Mouse (Mus musculus) brain, embryonic 14.5 days (tissue): Measurements from ENCODE around the gene 2010003K11Rik. TPM values are rescaled to one million over a fixed set of nuclear protein-coding genes. Genes with fewer than 3 reads are reported as not detected.
A peak's percentile ranks its signal among the peaks of the same experiment; 100 is the strongest.

Source experiments
- DNase-seq: peaks from one replicate; pipeline ENCODE4 v3.0.0-alpha.2; 2011; ENCODE audit warnings: low read depth
- CTCF ChIP-seq: fragments of 200-500 bp; IDR thresholded peaks from 2 replicates; pipeline ENCODE4 v1.5.1; 2012; ENCODE audit warnings: inconsistent platforms, mild to moderate bottlenecking, moderate library complexity, borderline replicate concordance; ENCODE audit not compliant: insufficient read depth, insufficient read length; ENCODE audit errors: extremely low read depth
- POLR2A ChIP-seq: fragments of 200-500 bp; IDR thresholded peaks from 2 replicates; pipeline ENCODE4 v1.6.1; 2012; ENCODE audit warnings: mild to moderate bottlenecking, inconsistent platforms, borderline replicate concordance; ENCODE audit not compliant: poor library complexity, insufficient read depth, insufficient read length, severe bottlenecking; ENCODE audit errors: extremely low read depth
- polyA plus RNA-seq: library from polyadenylated mRNA; depleted of rRNA; stranded (reverse); fragments of >200 nt; gene quantifications from 2 replicates; pipeline ENCODE4 v1.2.3, GENCODE M21; 2012; rRNA removed

Gene 2010003K11Rik
- polyA plus RNA-seq, 1 experiment: not detected

- DNase-seq: peak; percentile 57
- TF ChIP-seq CTCF (no peak), POLR2A (no peak)
These were observed 45.9 kb downstream of the 2010003K11Rik start for GRCm38 (mm10) chr19:4452525-4452924.

GRCm38 (mm10) chr19:4451965-4452364 is 46.4 kb downstream of the 2010003K11Rik start:
- no peak for DNase-seq
- no peak for TF ChIP-seq CTCF
- no peak for TF ChIP-seq POLR2A

GRCm38 (mm10) chr19:4451098-4451497 is 47.3 kb downstream of the 2010003K11Rik start:
- TF ChIP-seq POLR2A (no peak), CTCF (no peak)

GRCm38 (mm10) chr19:4450666-4451065 is 47.7 kb downstream of the 2010003K11Rik start:
- TF ChIP-seq CTCF (no peak), POLR2A (no peak)

More at GRCm38 (mm10) chr19:4451098-4451497, 47.3 kb downstream of the 2010003K11Rik start:
- no peak for DNase-seq

GRCm38 (mm10) chr19:4449230-4449629 is 49.2 kb downstream of the 2010003K11Rik start:
- DNase-seq: no peak
- TF ChIP-seq CTCF (no peak), POLR2A (no peak)

More at GRCm38 (mm10) chr19:4450666-4451065, 47.7 kb downstream of the 2010003K11Rik start:
- DNase-seq: no peak

- no peak for TF ChIP-seq CTCF
- TF ChIP-seq POLR2A: no peak
- no peak for DNase-seq
These were observed 50.9 kb downstream of the 2010003K11Rik start for GRCm38 (mm10) chr19:4447445-4447844.

Other genes starting within 250 kb of the 2010003K11Rik start
- 50.4 and 57.5 TPM in 2 replicates for gene Ssh3, start 229.4 kb downstream of the 2010003K11Rik start, polyA plus RNA-seq
- 53.4 and 54.2 TPM in 2 replicates for gene Ankrd13d, start 215.4 kb downstream of the 2010003K11Rik start, polyA plus RNA-seq
- 114 and 119 TPM in 2 replicates for gene Grk2, start 192.4 kb downstream of the 2010003K11Rik start, polyA plus RNA-seq
- gene Kdm2a, start 100.3 kb downstream of the 2010003K11Rik start, polyA plus RNA-seq: 86.9 and 88.9 TPM in 2 replicates
- 4.2 and 5.2 TPM in 2 replicates for gene Rhod, start 59.2 kb downstream of the 2010003K11Rik start, polyA plus RNA-seq
- gene Syt12, start 21.1 kb downstream of the 2010003K11Rik start, polyA plus RNA-seq: 1.7 and 2.9 TPM in 2 replicates
- 12.4 and 19.4 TPM in 2 replicates for gene Pcx, start 11.9 kb upstream of the 2010003K11Rik start, polyA plus RNA-seq
- gene Lrfn4, start 117.1 kb upstream of the 2010003K11Rik start, polyA plus RNA-seq: 90.3 and 98.5 TPM in 2 replicates
- gene Rce1, start 127.1 kb upstream of the 2010003K11Rik start, polyA plus RNA-seq: 65.2 and 115 TPM in 2 replicates
- 3.3 and 4.3 TPM in 2 replicates for gene Gm960, start 200.1 kb upstream of the 2010003K11Rik start, polyA plus RNA-seq
- gene Sptbn2, start 212.6 kb upstream of the 2010003K11Rik start, polyA plus RNA-seq: 23.4 and 57.0 TPM in 2 replicates